ENCODE assay signal across 24 mouse cellular contexts in genomic region chr9:123303952-123304351, GRCm38 (mm10). TPM values are rescaled to one million over a fixed set of nuclear protein-coding genes. Genes with fewer than 3 reads are reported as not detected.
DNase-seq lines count a peak whose midpoint lies in the region; ATAC-seq and TF ChIP-seq lines count a peak whose summit lies in the region.
"Had no signal": no experiment of that assay in that cellular context is flagged by ENCODE, and none has a peak within 500 bp of the region (broad histone marks: within the 10 kb centered on the region; RNA-seq: fewer than 3 reads in every experiment).

No protein-coding gene starts in this region.

- H3K36me3 ChIP-seq in lung, embryonic 14.5 days (ENCODE audit: insufficient read depth), result no peaks in the 10 kb centered on the region
- H3K36me3 ChIP-seq in stomach, postnatal 0 days (ENCODE audit: control insufficient read depth, insufficient read depth, low read length), result no peaks in the 10 kb centered on the region
- no peaks in the 10 kb centered on the region for H3K36me3 ChIP-seq in midbrain, embryonic 15.5 days (replicated peaks)
- H3K36me3 ChIP-seq: embryonic facial prominence, embryonic 12.5 days; embryonic facial prominence, embryonic 15.5 days; forebrain, embryonic 12.5 days; forebrain, embryonic 15.5 days; G1E; hindbrain, embryonic 12.5 days; hindbrain, embryonic 15.5 days had no signal

- no peak for TF ChIP-seq CTCF in lung, embryonic 14.5 days (IDR thresholded peaks at IDR 0.05; ENCODE audit: low read depth)
- TF ChIP-seq CTCF in stomach, postnatal 0 days (IDR thresholded peaks at IDR 0.05; ENCODE audit: low read depth), result no peak

- H3K9me3 ChIP-seq in lung, embryonic 14.5 days (ENCODE audit: low read depth, low read length), result no peaks in the 10 kb centered on the region
- no peaks in the 10 kb centered on the region for H3K9me3 ChIP-seq in stomach, postnatal 0 days (ENCODE audit: control insufficient read depth, low read length)
- H3K9me3 ChIP-seq in midbrain, embryonic 15.5 days, result no peaks in the 10 kb centered on the region
- H3K9me3 ChIP-seq: embryonic facial prominence, embryonic 12.5 days; embryonic facial prominence, embryonic 15.5 days; forebrain, embryonic 12.5 days; forebrain, embryonic 15.5 days; G1E; hindbrain, embryonic 12.5 days; hindbrain, embryonic 15.5 days had no signal

- H3K27ac ChIP-seq in lung, embryonic 14.5 days (ENCODE audit: low read depth), result no peak overlapping the region
- no peak overlapping the region for H3K27ac ChIP-seq in stomach, postnatal 0 days (replicated peaks)
- H3K27ac ChIP-seq in midbrain, embryonic 15.5 days, result no peak overlapping the region
- H3K27ac ChIP-seq: embryonic facial prominence, embryonic 12.5 days; embryonic facial prominence, embryonic 15.5 days; forebrain, embryonic 12.5 days; forebrain, embryonic 15.5 days; heart, adult 2 months; hindbrain, embryonic 12.5 days; hindbrain, embryonic 15.5 days had no signal

- TF ChIP-seq EP300 in stomach, postnatal 0 days (optimal IDR thresholded peaks at IDR 0.05), result no peak

- no peak overlapping the region for H3K4me3 ChIP-seq in lung, embryonic 14.5 days (ENCODE audit: low read depth, low read length)
- no peak overlapping the region for H3K4me3 ChIP-seq in stomach, postnatal 0 days (ENCODE audit: low read depth, low read length)
- no peak overlapping the region for H3K4me3 ChIP-seq in midbrain, embryonic 15.5 days
- H3K4me3 ChIP-seq: embryonic facial prominence, embryonic 12.5 days; embryonic facial prominence, embryonic 15.5 days; forebrain, embryonic 12.5 days; forebrain, embryonic 15.5 days; heart, adult 2 months; hindbrain, embryonic 12.5 days; hindbrain, embryonic 15.5 days had no signal

- no peaks in the 10 kb centered on the region for H3K4me1 ChIP-seq in lung, embryonic 14.5 days (ENCODE audit: insufficient read depth)
- H3K4me1 ChIP-seq in stomach, postnatal 0 days (replicated peaks; ENCODE audit: control insufficient read depth, insufficient read depth), result no peaks in the 10 kb centered on the region
- H3K4me1 ChIP-seq in midbrain, embryonic 15.5 days, result no peaks in the 10 kb centered on the region
- H3K4me1 ChIP-seq: embryonic facial prominence, embryonic 12.5 days; embryonic facial prominence, embryonic 15.5 days; forebrain, embryonic 12.5 days; forebrain, embryonic 15.5 days; hindbrain, embryonic 12.5 days; hindbrain, embryonic 15.5 days had no signal

- H3K9ac ChIP-seq in lung, embryonic 14.5 days, result no peak overlapping the region
- H3K9ac ChIP-seq in stomach, postnatal 0 days (ENCODE audit: low read length), result no peak overlapping the region
- no peak overlapping the region for H3K9ac ChIP-seq in midbrain, embryonic 15.5 days
- H3K9ac ChIP-seq: embryonic facial prominence, embryonic 12.5 days; embryonic facial prominence, embryonic 15.5 days; forebrain, embryonic 12.5 days; forebrain, embryonic 15.5 days; hindbrain, embryonic 12.5 days; hindbrain, embryonic 15.5 days had no signal

- DNase-seq in lung, embryonic 14.5 days, result peak; percentile 28
- DNase-seq in lung, postnatal 14 days, result no peak
- DNase-seq in lung, postnatal 36 days, result peak; percentile 4
- no peak for DNase-seq in lung, postnatal 10 days
- DNase-seq in stomach, postnatal 0 days (ENCODE audit: low spot score), result peak; percentile 17
- DNase-seq: adrenal gland, adult 2 months; adrenal gland, postnatal 14 days; B cell, adult 2 months; cerebellum, adult 11 months; cerebellum, adult 2 months; cerebellum, adult 9-11 months; cerebellum, postnatal 25 days; gastrocnemius, postnatal 36 days; heart, adult 2 months had no signal

- 68% methylated on average over 7 of the region's 7 CpGs for WGBS in lung, embryonic 14.5 days
- 78% methylated on average over 7 of the region's 7 CpGs for WGBS in stomach, postnatal 0 days
- WGBS in midbrain, embryonic 15.5 days, result 85% methylated on average over 7 of the region's 7 CpGs

- ATAC-seq in lung, embryonic 14.5 days (ENCODE audit: insufficient read depth), result peak; percentile 28; the same call in 1 of the 2 replicates
- no peak for ATAC-seq in stomach, postnatal 0 days (ENCODE audit: low FRiP score, low TSS enrichment)
- ATAC-seq in midbrain, embryonic 15.5 days (replicated peaks), result no peak
- ATAC-seq: forebrain, embryonic 15.5 days had no signal

- H3K27me3 ChIP-seq in lung, embryonic 14.5 days (ENCODE audit: insufficient read depth, low read length), result no peaks in the 10 kb centered on the region
- H3K27me3 ChIP-seq in stomach, postnatal 0 days (ENCODE audit: control insufficient read depth, insufficient read depth, low read length), result no peaks in the 10 kb centered on the region
- no peaks in the 10 kb centered on the region for H3K27me3 ChIP-seq in midbrain, embryonic 15.5 days (replicated peaks)
- H3K27me3 ChIP-seq: CH12.LX; embryonic facial prominence, embryonic 12.5 days; embryonic facial prominence, embryonic 15.5 days; forebrain, embryonic 12.5 days; forebrain, embryonic 15.5 days; hindbrain, embryonic 12.5 days; hindbrain, embryonic 15.5 days had no signal

- H3K4me2 ChIP-seq in lung, embryonic 14.5 days, result no peak overlapping the region
- no peak overlapping the region for H3K4me2 ChIP-seq in stomach, postnatal 0 days (replicated peaks; ENCODE audit: low read depth)
- H3K4me2 ChIP-seq in midbrain, embryonic 15.5 days, result no peak overlapping the region
- H3K4me2 ChIP-seq: embryonic facial prominence, embryonic 12.5 days; embryonic facial prominence, embryonic 15.5 days; forebrain, embryonic 12.5 days; forebrain, embryonic 15.5 days; heart, embryonic 11.5 days; hindbrain, embryonic 12.5 days; hindbrain, embryonic 15.5 days had no signal

RNA-seq across cellular contexts. Expression of gene Tmem158, which starts 43.4 kb away (rescaled TPM):
- 20.3 and 21.8 TPM in 2 replicates for polyA plus RNA-seq in lung, embryonic 14.5 days (2014; fragmentation: Nextera tagmentation; extraction: Ambion mirVana)
- polyA plus RNA-seq in stomach, postnatal 0 days (2015; fragmentation: Nextera tagmentation; extraction: Ambion mirVana), result 15.1 and 16.8 TPM in 2 replicates
- polyA plus RNA-seq in midbrain, embryonic 15.5 days (2015; fragmentation: Nextera tagmentation; extraction: Ambion mirVana), result 40.8 and 41.8 TPM in 2 replicates
- polyA plus RNA-seq: G1E had no signal

Comparison
In these comparisons a context has a peak if more than half of its experiments do, and no peak if none do; other contexts are left out.
1. DNase-seq: peak in lung, embryonic 14.5 days (single experiment), lung, postnatal 36 days (single experiment) and stomach, postnatal 0 days (single experiment); none in lung, postnatal 14 days (single experiment) and lung, postnatal 10 days (single experiment).